Mouse (Mus musculus): Measurements from ENCODE around the gene Hnrnpm. TPM values are rescaled to one million over a fixed set of nuclear protein-coding genes. Genes with fewer than 3 reads are reported as not detected.
A peak's percentile ranks its signal among the peaks of the same experiment; 100 is the strongest.
"Not testable (repeated sequence)": the region's sequence is repeated elsewhere in the genome, so short reads cannot be mapped to it uniquely, and the experiment has no call there.

The Hnrnpm gene
- 414 and 543 TPM in 2 replicates for total RNA-seq (2017)

- no peak for ATAC-seq (replicated peaks; ENCODE audit: low read depth, poor library complexity, severe bottlenecking)
Measured at GRCm38 (mm10) chr17:33686760-33687159, at the start of gene Hnrnpm. Gene Hnrnpm, minus strand, starts transcription at chr17:33686860.

GRCm38 (mm10) chr17:33733526-33733925 is 46.9 kb upstream of the Hnrnpm start:
- ATAC-seq (replicated peaks; ENCODE audit: low read depth, poor library complexity, severe bottlenecking): not testable (repeated sequence)

GRCm38 (mm10) chr17:33732556-33733083 is 46.0 kb upstream of the Hnrnpm start:
- ATAC-seq (replicated peaks; ENCODE audit: low read depth, poor library complexity, severe bottlenecking): not testable (repeated sequence)

- no peak for ATAC-seq (replicated peaks; ENCODE audit: low read depth, poor library complexity, severe bottlenecking)
Measured at GRCm38 (mm10) chr17:33729215-33729614, 42.6 kb upstream of the Hnrnpm start.

GRCm38 (mm10) chr17:33728396-33728795 is 41.7 kb upstream of the Hnrnpm start:
- no peak for ATAC-seq (replicated peaks; ENCODE audit: low read depth, poor library complexity, severe bottlenecking)

- no peak for ATAC-seq (replicated peaks; ENCODE audit: low read depth, poor library complexity, severe bottlenecking)
Measured at GRCm38 (mm10) chr17:33719736-33720378, 33.2 kb upstream of the Hnrnpm start.

- no peak for ATAC-seq (replicated peaks; ENCODE audit: low read depth, poor library complexity, severe bottlenecking)
Measured at GRCm38 (mm10) chr17:33718944-33719725, 32.5 kb upstream of the Hnrnpm start.

GRCm38 (mm10) chr17:33718384-33718881 is 31.8 kb upstream of the Hnrnpm start, which contains the start of gene March2:
Gene March2, minus strand, starts transcription at chr17:33718670.
- peak; percentile 99 for ATAC-seq (replicated peaks; ENCODE audit: low read depth, poor library complexity, severe bottlenecking)

GRCm38 (mm10) chr17:33717982-33718381 is 31.3 kb upstream of the Hnrnpm start:
- no peak for ATAC-seq (replicated peaks; ENCODE audit: low read depth, poor library complexity, severe bottlenecking)

- ATAC-seq (replicated peaks; ENCODE audit: low read depth, poor library complexity, severe bottlenecking): no peak
Measured at GRCm38 (mm10) chr17:33717246-33717645, 30.6 kb upstream of the Hnrnpm start.

GRCm38 (mm10) chr17:33714779-33715178 is 28.1 kb upstream of the Hnrnpm start:
- ATAC-seq (replicated peaks; ENCODE audit: low read depth, poor library complexity, severe bottlenecking): no peak

GRCm38 (mm10) chr17:33713271-33713670 is 26.6 kb upstream of the Hnrnpm start:
- peak; percentile 92 for ATAC-seq (replicated peaks; ENCODE audit: low read depth, poor library complexity, severe bottlenecking)

- no peak for ATAC-seq (replicated peaks; ENCODE audit: low read depth, poor library complexity, severe bottlenecking)
Measured at GRCm38 (mm10) chr17:33709834-33710233, 23.2 kb upstream of the Hnrnpm start.

- ATAC-seq (replicated peaks; ENCODE audit: low read depth, poor library complexity, severe bottlenecking): no peak
Measured at GRCm38 (mm10) chr17:33703091-33703490, 16.4 kb upstream of the Hnrnpm start.

- ATAC-seq (replicated peaks; ENCODE audit: low read depth, poor library complexity, severe bottlenecking): no peak
Measured at GRCm38 (mm10) chr17:33702178-33702577, 15.5 kb upstream of the Hnrnpm start.

- ATAC-seq (replicated peaks; ENCODE audit: low read depth, poor library complexity, severe bottlenecking): no peak
Measured at GRCm38 (mm10) chr17:33695471-33695870, 8.8 kb upstream of the Hnrnpm start.

- ATAC-seq (replicated peaks; ENCODE audit: low read depth, poor library complexity, severe bottlenecking): peak; percentile 92
Measured at GRCm38 (mm10) chr17:33685249-33685653, 1.4 kb downstream of the Hnrnpm start.

GRCm38 (mm10) chr17:33684671-33685231 is 1.9 kb downstream of the Hnrnpm start:
- peak; percentile 54 for ATAC-seq (replicated peaks; ENCODE audit: low read depth, poor library complexity, severe bottlenecking)

- ATAC-seq (replicated peaks; ENCODE audit: low read depth, poor library complexity, severe bottlenecking): no peak
Measured at GRCm38 (mm10) chr17:33681767-33682166, 4.9 kb downstream of the Hnrnpm start.

- no peak for ATAC-seq (replicated peaks; ENCODE audit: low read depth, poor library complexity, severe bottlenecking)
Measured at GRCm38 (mm10) chr17:33678771-33679170, 7.9 kb downstream of the Hnrnpm start.

GRCm38 (mm10) chr17:33676086-33676485 is 10.6 kb downstream of the Hnrnpm start:
- no peak for ATAC-seq (replicated peaks; ENCODE audit: low read depth, poor library complexity, severe bottlenecking)

Measured in common myeloid progenitor, adult 5-6 weeks (primary cell).